Mouse (Mus musculus): ENCODE measurements around the gene Gdnf.

DNA sequence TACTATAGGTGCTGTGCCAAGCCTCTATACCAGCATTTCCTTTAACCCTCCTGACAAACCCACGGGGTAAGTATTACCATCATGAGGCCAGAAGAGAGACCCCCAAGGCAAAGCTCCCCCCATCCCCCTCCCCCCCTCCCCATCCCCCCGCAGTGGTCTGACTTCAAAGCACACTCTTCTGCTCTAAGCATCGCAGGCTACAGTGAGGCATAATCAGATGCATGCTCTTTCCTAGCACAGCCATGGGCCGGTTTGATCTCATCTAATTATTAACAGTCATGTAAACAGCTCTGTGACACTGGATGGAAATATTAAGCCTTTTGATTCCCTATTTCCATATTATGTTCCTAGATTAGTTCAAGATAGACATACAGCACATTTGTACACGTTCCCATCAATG, 61.8 kb downstream of the Gdnf start:
- TF ChIP-seq CTCF (IDR thresholded peaks at IDR 0.05; ENCODE audit: low read depth) (no peak), EP300 (IDR thresholded peaks at IDR 0.05; ENCODE audit: low read depth) (no peak)
